Mouse (Mus musculus) spleen, adult 2 months (tissue): ENCODE data around the gene Mpped2.

ENCODE experiments used
- CTCF ChIP-seq: fragments of 200-500 bp; IDR thresholded peaks from 2 replicates; pipeline ENCODE4 v1.5.1; 2011; ENCODE audit warnings: mild to moderate bottlenecking, inconsistent platforms; ENCODE audit not compliant: insufficient read depth, insufficient read length, insufficient replicate concordance; ENCODE audit errors: extremely low read depth
- POLR2A ChIP-seq: fragments of 200-500 bp; IDR thresholded peaks from 2 replicates; pipeline ENCODE4 v1.6.1; 2011; ENCODE audit warnings: low read depth, low read length, inconsistent platforms

GRCm38 (mm10) chr2:106679720-106680455 is 13.2 kb upstream of the Mpped2 start:
- TF ChIP-seq CTCF, result no peak
- TF ChIP-seq POLR2A, result no peak
